Mouse (Mus musculus) c-Kit-positive CD71-positive TER-119-negative erythroid progenitor cells, embryonic 14.5 days (primary cell): ENCODE results near the gene Rapgef4.

Source experiments
- DNase-seq: peaks from one replicate; pipeline ENCODE4 v3.0.0-alpha.2; 2013; ENCODE audit warnings: low read depth

Rapgef4 gene

GRCm38 (mm10) chr2:71980771-71981342, at the start of gene Rapgef4:
TSS of gene Rapgef4 (plus strand) at chr2:71981240.
- no peak for DNase-seq

- no peak for DNase-seq
These were observed 47.0 kb upstream of the Rapgef4 start for GRCm38 (mm10) chr2:71934046-71934445.

- no peak for DNase-seq
These were observed 44.3 kb upstream of the Rapgef4 start for GRCm38 (mm10) chr2:71936711-71937110.

- DNase-seq = no peak
These were observed 43.3 kb upstream of the Rapgef4 start for GRCm38 (mm10) chr2:71937649-71938308.

GRCm38 (mm10) chr2:71938716-71939393, 42.2 kb upstream of the Rapgef4 start:
- DNase-seq = no peak

GRCm38 (mm10) chr2:71941005-71941720, 39.9 kb upstream of the Rapgef4 start:
- no peak for DNase-seq

- DNase-seq = no peak
These were observed 39.3 kb upstream of the Rapgef4 start for GRCm38 (mm10) chr2:71941721-71942087.

- DNase-seq = no peak
These were observed 29.8 kb upstream of the Rapgef4 start for GRCm38 (mm10) chr2:71951212-71951611.

- no peak for DNase-seq
These were observed 25.4 kb upstream of the Rapgef4 start for GRCm38 (mm10) chr2:71955637-71956036.

- DNase-seq = no peak
These were observed 24.6 kb upstream of the Rapgef4 start for GRCm38 (mm10) chr2:71956463-71956862.

- DNase-seq = no peak
These were observed 23.1 kb upstream of the Rapgef4 start for GRCm38 (mm10) chr2:71957951-71958350.

- no peak for DNase-seq
These were observed 22.6 kb upstream of the Rapgef4 start for GRCm38 (mm10) chr2:71958393-71958792.

GRCm38 (mm10) chr2:71964216-71964615, 16.8 kb upstream of the Rapgef4 start:
- DNase-seq = no peak

GRCm38 (mm10) chr2:71965476-71965875, 15.6 kb upstream of the Rapgef4 start:
- peak; percentile 32 for DNase-seq

GRCm38 (mm10) chr2:71966737-71967136, 14.3 kb upstream of the Rapgef4 start:
- no peak for DNase-seq

- DNase-seq = no peak
These were observed 13.2 kb upstream of the Rapgef4 start for GRCm38 (mm10) chr2:71967855-71968254.

- no peak for DNase-seq
These were observed 7.4 kb upstream of the Rapgef4 start for GRCm38 (mm10) chr2:71973646-71974045.

- no peak for DNase-seq
These were observed 6.7 kb upstream of the Rapgef4 start for GRCm38 (mm10) chr2:71974143-71974846.

GRCm38 (mm10) chr2:71979981-71980380, 1.1 kb upstream of the Rapgef4 start:
- no peak for DNase-seq

- DNase-seq = no peak
These were observed 357 bp downstream of the Rapgef4 start for GRCm38 (mm10) chr2:71981343-71981851.

- no peak for DNase-seq
These were observed 856 bp downstream of the Rapgef4 start for GRCm38 (mm10) chr2:71981896-71982295.
